Mouse (Mus musculus) forelimb bud, embryonic 11.5 days (tissue): Measurements from ENCODE around the gene Gm7168.
"Not testable (repeated sequence)": the region's sequence is repeated elsewhere in the genome, so short reads cannot be mapped to it uniquely, and the experiment has no call there.

ENCODE experiments used
- DNase-seq: peaks from one replicate; pipeline ENCODE4 v3.0.0-alpha.2; 2012; ENCODE audit warnings: low read depth, low spot score

The Gm7168 gene

DNA sequence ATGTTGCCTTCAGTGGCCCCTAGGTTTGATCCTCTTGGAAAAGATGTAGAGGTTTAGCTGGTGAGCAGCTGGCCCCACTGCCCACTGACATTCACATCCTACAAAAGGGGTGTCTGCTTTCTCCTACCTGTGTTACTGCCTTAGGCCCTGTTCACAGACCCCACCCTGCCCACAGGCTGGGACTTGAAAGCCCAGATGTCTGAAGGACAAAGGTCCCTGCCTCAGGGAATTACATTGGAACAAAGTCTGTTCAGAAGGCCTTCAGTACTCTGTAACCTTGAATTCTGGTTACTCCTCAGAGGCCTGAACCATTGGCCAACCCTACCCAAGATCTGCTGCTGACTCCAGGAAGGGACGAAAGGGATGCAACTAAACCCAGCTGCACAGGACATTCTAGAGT lies 39.5 kb downstream of the Gm7168 start:
- no peak for DNase-seq

DNA sequence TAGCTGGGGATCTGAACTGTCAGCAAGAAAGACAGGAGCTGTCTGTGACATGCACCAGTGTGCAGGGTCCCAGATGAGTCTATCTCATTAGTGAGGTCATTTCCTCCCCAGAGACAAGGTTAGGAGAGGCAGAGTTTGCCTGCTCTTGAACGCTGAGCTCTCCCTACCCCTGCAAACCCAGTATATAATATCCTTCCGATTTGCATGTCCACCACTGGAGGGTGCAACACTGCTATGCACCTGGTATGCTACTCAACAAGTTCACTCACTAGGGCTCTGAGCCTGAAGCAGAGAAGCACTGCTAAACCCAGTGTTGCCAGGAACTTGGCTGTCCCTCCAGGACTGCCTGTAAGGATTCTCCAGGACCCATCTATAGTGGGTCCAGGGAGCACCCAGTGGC lies 45.3 kb downstream of the Gm7168 start:
- DNase-seq, result not testable (repeated sequence)
